Mouse (Mus musculus): Measurements from ENCODE around the gene Hectd4.

The Hectd4 gene

DNA sequence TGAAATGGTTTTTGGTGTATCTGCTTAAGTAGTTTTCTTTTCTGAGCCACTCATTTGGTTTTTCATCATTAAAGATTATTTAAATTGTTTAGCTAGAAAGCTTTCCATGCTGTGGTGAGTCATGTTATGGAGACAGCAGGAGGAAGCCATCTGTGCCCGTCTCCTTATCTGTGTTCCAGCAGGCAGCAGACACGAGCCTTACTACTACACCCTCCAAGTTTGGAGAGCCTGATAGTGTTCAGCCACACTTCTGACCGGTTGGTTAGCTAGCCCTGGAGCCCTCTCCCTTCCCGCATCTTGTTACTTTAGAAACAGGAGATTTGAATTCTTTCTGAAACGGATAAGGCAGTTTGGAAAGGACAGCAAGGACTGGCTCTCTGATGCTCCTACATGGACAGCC, 16.2 kb downstream of the Hectd4 start:
- DNase-seq (ENCODE audit: low spot score), result peak; percentile 63

DNA sequence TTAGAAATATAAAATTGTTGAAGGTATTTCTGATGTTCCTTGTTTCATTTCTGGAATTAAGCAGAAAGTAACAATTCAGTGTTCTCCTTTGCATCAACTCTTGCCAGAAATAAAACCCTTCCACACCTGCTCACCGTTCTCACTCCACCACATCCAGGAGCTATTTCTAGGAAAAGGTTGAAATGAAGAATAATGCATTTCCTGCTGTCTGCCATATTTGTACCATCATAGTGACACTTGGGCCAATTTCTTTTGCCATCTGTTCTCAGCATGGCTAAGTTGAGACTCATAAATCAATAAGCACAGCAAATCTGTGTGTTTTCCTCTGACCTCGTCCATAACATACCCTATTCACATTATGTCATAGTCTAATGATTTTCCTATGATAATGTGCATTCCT, 18.2 kb downstream of the Hectd4 start:
- DNase-seq (ENCODE audit: low spot score), result no peak

DNA sequence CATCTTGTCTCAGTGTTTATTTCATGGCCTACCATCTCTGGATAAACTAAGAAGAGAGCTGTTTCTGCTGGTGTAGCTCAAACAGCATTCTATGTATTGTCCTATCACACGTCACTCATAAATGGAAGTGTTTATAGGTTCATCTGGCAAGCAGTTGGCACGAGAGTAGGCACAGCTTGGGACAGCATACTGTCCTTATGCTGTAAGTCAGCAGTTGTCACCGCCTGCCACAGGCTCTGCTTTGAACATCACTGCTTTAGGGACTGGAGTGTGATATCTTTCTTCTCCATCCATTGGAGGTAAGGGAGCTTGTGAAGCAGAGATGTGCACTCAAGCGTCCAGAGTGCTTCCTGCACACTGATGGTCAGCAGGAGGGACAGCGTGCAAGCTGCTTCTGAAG, 19.8 kb downstream of the Hectd4 start:
- no peak for DNase-seq (ENCODE audit: low spot score)

DNA sequence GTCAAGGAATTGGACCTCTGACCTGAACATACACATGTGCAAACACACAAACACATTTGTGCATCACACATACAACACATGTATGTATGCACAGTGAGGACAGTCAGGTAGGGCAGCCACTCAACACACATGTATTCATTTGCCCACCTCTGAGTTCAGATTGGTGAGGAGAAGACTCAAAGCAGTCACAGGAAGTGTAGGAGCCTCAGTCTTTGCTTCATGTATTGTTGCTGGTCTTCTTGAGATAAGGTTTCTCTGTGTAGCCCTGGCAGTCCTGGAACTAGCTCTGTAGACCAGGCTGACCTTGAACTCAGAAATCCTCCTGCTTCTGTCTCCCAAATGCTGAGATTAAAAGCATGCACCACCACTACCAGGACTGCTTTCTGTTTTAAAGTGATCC, 21.2 kb downstream of the Hectd4 start:
- DNase-seq (ENCODE audit: low spot score), result no peak

DNA sequence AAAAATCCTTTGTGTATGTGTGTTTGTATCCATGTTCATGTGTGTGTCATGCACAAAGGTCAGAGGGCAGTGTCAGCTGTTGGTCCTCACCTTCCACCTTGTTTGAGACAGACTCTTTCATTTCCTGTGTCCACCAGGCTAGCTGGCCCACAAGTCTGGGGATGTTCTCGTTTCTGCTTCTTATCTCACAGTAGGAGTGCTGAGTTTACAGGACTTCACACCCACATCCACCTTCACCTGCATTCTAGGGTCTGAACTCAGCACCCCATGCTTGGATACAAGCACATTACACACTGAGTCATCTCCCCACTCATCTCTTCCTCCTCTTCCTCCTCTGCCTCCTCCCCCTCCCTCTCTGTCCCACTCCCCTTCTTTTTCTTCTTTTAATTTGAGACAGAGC, 22.2 kb downstream of the Hectd4 start:
- no peak for DNase-seq (ENCODE audit: low spot score)

DNA sequence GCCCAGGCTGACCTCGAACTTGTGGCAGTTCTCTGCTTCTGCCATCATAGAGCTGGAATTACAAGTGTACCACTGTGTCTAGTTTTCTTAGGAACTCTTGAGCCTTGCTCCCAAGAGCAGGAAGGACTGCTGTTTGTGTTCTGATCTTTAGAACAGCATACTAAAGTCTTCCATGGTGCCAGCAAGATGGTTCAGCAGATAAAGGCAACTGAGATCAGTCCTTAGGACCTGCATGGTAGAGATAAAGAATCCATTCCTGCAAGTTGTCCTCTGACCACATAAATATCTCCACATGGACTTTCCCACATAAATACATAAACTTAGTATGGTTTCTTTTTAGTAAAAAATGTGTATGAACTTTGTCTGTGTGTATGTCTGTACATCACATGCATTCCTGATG, 22.7 kb downstream of the Hectd4 start:
- DNase-seq (ENCODE audit: low spot score), result no peak

DNA sequence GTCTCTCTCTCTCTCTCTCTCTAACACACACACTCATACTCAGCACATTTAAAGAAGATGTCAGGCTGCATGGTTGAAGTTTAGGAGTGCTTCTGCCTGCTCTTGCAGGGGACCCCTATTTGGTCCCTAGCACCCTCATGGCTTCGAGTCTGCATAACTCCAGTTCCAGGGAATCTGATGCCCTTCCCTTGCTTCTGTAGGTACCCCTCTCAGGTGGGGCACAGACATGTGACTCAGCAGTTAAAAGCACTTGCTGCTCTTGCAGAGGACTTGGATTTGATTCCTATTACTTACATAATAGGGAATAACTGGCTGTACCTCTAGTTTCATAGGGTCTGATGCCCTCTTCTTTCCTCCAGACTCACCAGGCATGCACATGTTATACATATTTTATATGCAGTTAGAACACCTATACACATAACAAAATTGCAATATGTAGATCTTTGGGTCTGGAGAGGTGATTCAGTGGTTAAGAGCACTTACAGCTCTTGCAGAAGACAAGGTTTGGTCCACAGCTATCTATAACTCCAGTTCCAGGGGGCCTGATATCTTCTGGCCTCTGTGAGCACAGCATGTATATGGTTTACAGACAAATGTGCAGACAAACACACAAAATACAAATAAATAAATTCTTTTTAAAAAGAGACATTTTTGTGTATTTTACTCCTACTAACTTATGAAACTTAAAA, 23.8 kb downstream of the Hectd4 start:
- no peak for DNase-seq (ENCODE audit: low spot score)

DNA sequence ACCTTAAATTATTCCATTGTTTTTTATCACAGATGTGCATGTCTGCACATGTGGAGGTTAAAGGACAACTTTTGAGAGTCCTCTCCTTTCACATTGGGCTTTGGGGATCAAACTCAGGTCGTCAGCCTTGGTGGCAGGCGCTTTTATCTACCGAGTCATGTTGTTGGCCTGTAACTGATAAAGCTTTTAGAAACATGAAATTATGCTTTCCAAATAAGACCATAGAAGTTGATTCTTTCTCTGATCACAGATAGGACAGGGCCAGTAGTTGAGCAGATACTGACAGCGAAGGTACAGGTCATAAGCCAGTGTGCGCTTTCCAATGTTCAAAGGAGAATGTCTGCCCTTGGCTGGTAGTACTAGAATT, 24.3 kb downstream of the Hectd4 start:
- no peak for DNase-seq (ENCODE audit: low spot score)

DNA sequence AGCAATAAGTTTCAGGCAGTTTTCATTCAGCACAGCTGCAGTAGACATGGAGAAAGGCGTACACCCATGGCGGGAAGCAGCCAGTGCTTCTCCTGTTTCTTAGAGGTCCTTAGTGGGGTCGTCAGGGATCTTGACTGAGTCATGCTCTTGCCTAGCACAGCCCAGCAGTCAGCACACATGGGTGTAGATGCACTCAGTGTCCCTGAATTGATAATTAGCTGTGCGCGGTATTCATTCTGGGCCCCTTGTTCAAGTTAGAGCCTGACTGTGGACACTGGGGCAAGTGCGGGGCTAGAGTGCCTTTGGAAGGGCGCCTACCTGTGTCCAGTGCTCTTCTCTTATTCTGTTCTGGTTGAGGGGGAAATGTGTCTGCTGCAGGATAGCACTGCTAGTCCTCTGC, 25.2 kb downstream of the Hectd4 start:
- no peak for DNase-seq (ENCODE audit: low spot score)

DNA sequence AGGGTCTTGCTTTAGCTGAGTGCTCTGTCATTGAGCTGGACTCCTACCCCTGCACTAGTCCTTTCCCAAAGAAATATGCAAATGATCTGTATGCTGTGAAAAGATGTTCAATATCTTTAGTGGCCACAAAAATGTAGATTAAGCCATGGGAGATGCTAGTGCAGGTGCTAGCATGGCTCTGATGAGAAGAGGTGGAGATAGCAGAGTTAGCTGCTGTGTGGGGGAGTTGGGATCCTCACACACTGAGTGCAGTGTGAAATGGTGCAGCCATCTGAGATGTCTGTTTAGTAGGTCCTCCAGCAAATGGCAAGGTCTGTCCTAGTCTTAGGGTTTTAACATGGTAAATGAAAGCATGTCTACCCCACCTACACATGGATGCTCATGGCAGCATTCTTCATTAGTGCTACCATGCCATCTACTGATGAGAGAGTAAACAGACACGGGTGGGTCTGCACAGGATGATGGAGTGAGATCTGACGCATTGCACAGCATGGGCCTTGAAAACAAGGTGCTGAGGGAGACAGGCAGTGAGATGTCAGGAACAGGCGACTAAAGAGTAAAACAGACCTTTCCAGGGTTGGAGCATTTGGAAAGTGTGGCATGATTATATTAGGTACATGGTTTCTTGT, 28.9 kb downstream of the Hectd4 start:
- no peak for DNase-seq (ENCODE audit: low spot score)

DNA sequence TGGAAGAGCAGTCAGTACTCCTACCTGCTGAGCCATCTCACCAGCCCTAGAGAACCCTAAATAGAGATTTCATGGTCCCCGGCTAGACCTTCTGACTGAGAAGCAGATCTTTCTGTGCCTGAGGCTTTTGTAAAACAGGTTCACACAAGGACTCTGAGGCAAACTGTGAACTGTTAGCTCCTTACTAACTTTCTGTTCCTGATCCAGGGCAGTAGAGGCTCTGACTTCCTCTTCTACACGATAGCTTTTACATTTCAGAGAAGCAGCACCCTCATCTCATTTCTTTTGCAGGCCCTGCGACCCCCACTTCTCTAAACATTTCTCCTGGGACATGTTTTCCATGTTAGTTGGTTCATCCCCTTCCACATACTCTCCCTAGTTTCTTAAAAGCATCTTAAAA, 29.7 kb downstream of the Hectd4 start:
- DNase-seq (ENCODE audit: low spot score), result no peak

DNA sequence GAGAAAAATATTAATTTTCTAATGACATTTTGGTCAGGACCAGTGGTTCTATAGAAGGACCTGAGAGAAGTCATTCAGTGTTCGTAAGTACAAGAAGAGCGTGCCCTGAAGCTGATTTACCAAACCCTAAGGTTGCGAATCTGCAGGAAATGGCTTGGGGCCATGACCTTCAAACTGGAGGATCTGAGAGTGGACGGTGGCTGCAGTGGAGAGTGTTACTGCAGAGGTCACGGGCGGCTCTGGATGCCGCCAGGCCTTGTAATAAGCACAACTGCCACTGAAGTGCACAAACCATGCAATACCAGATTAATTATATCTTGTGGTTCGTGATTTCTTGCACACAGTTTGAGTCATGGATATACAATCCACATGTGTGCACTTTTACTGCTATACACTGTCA, 31.8 kb downstream of the Hectd4 start:
- DNase-seq (ENCODE audit: low spot score), result no peak

DNA sequence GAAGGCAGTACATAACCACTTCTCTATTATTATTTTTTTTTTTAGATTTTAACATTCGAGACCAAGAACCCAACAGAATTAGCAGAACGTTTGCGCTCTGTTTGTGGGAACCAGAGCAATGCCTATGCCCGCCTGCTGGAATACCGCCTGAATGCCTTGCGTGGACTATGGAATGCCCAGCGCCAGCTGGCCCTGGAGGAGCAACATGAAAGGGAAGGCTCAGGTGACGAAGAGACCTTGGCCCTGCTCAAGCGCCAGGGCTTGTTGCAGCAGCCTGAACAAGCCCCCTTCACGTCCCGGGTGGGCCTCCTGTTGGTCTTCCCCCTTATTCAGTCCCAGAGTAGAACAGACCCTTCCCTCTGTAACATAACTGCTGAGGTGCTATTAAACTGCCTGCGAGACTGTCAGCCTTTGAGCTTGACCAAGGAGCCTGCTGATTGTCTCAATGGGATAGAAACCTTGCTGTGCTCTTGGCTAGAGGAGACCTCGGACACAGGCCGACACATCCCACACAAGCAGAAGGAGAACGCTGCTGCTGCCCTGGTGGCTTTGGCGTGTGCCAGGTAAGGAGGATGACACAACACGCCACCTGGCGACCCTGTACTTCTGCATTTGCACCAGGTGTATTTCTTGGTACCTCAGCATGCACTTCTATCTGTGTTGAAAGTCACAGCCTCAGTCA, 33.9 kb downstream of the Hectd4 start:
- DNase-seq (ENCODE audit: low spot score), result no peak

DNA sequence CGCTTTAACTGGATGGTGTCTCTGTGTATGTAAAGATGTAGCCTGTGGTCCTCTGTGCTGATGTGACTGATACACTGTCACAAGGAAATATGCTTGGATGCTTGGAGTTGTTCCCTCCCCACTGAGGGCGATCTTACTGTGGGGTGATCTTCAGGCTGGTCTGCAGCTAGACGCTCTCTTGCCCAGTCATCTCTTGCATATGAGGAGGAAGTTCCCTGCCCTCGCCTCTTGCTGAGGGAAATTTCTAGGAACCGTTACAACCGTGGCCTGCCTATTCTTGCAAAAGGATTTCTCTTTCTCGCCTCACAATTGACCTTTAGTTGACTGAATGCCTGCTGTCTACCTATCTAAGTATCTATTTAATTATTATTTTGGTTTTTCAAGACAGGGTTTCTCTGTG, 35.0 kb downstream of the Hectd4 start:
- DNase-seq (ENCODE audit: low spot score), result no peak

DNA sequence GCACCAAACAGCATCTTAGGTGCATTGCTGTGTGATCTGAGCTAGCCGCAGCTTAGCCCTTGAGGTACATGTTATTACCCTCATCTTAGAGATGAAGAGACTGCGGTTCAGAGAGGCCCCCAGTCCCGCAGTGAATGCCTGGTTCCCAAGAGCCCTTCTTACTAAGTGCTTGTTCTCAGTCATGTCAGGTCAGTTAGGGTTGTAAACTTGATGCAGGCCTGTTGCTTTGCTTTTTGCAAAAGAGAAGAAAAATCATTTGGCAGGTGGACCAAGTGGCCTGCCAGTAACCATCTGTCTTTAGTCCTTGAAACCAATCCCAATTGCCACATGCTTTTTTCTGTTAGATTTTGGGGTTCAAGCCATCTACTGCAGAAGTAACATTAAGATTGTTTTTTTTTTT, 41.8 kb downstream of the Hectd4 start:
- no peak for DNase-seq (ENCODE audit: low spot score)

DNA sequence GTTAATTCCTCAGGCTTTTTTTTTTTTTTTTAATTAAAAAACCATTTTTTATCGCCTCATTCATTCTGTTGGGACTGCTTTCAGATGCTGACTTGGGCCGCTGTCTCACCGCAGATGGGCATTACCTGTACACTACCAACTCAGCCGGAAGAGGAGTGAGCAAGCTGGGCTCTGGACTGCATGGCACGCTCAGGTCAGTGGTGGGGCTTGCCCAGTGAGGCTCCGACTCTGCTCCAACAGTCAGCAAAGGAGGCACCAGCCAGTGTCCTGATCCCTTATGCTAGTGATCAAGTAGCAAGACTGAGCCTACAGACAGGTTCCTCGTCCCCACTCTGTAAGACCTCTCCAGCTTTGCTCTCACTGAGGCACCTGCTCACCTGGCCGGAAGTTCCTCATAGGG, 42.4 kb downstream of the Hectd4 start:
- no peak for DNase-seq (ENCODE audit: low spot score)

DNA sequence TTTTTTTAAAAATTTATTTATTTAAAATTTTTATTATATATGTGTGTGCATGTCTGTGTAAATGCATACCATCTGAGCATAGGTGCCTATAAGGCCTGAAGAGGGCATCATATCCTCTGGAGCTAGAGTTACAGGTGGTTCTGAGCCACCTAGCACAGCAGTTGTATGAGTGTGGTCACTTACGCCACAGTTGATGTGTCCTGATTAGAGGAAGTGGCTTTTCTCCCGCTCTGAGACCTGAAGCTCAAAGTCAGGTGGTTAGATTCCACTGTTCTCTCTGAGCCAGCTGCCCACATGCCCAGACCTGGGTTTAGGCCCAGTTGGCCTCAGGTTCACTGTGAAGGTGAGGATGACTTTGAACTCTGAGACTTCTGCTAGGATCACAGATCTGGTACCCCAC, 44.6 kb downstream of the Hectd4 start:
- DNase-seq (ENCODE audit: low spot score), result no peak

DNA sequence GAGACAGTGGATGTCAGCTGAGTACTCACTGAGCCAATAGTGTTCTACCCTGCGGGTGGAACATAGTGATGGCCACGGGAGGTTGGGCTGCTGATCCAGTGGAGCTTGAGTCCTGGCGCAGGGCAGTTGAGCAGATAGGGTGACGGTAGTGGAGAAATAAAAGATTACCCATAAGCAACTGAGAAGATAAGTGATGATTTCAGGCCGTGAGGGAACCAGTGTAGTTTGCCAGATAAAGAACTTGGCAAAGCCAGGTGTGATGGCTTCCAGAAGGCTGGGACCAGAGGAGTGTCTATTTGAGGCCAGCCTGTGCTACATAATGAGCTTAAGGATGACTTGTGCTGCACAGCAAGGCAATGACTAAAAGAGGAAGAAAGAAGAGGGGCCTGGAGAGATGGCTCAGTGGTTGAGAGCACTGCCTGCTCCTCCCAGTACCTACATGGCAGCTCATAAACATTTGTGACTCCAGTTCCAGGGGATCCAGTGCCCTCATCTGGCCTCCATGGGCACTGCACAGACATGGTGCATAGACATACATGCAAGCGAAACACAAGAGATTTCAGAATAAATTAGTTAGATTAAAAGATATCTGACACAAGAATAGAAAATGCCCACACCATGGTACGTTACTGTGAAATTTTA, 46.8 kb downstream of the Hectd4 start:
- peak; percentile 42 for DNase-seq (ENCODE audit: low spot score)

DNA sequence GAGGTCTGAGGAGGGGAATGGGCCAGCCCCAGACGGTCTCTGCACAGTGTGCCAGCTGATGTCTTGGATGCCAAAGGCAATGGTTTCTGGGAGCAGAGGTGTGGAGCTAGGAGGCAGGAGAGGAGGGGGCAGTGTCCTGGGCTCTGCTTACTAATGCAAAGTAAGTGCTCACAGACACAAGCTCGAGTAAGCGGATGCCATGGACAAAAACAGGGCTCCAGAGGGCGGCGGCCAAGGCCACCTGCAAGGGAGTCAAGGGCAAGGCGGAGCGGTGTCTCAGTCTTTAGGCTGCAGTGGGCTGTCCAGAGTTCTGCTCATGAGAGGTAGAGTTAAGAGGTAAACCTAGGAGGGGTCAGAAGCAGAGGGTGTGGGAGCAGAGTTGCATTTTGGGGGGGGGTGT, 51.0 kb downstream of the Hectd4 start:
- no peak for DNase-seq (ENCODE audit: low spot score)

DNA sequence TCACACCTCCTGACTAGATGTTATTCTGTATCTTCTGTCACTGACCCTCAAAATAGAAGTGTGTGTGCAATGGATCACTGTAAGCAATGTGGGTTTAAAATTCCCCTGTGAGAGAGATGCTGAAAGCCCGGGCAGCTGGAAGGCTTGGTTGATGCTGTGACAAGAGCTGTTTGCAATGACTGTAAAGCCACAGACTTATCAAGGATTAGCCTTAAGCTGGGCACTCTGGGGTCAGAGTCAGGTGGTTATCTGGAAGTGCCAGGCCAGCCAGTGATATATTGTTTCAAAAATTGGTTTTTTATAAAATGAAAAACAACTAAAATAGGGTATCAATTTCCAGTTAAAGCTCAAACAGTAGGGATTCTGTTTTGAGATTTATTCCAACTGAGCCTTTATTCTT, 56.8 kb downstream of the Hectd4 start:
- DNase-seq (ENCODE audit: low spot score), result no peak

DNA sequence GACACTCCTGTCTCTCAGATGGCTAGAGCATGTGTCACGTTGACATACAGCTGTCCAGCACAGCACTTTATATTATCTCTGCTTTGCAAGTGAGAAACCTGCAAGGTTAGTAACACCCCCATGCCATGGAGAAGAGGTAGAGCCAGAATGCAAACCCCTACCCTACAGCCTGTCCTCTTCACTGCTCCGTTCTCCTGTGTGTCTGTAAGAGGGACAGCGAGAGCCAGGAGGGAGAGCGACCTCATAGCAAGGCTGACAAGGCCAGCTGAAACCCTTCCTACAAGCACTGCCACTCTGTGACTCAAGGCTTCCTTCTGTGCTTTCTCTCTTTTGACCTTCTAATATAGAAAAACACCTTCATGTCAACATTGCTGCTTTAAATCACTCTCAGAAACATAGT, 60.4 kb downstream of the Hectd4 start:
- no peak for DNase-seq (ENCODE audit: low spot score)

DNA sequence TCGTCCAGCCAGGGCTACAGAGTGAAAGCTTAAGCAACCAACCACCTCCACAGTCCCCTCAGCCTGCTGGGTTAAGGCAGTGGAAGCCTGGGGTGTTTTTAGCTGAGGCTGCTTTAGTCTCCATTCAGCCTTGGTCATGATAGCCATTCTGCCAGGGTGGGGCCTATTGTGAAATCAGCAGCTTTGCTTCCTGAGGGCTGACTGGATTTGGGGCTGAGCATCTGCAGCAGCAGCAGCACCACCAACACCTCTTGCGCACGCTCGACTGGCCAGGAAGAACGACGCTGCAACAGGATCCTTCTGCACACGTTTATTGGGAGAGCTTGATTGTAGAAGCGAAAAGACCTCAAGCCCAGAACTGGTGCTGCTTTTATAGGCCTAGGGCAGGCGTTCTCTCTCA, 63.0 kb downstream of the Hectd4 start:
- DNase-seq (ENCODE audit: low spot score), result no peak

DNA sequence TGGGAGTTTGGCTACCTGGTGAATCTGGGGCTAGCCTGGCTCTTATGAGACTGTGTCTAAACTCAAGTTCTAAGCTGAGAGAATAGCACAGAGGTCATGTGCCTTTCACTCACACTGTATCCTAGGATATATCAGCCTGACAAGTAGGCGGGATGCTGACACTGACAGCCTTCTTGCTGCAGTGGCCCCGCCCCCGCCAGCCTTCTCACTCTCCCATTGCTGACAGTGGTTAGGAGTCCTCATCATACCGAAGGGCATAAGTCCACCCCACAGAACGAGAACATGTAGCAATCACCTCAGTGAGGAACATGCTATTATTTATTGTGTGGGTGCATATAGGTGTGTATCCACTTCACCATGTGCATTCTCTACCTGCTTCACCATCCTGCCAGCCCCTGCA, 64.8 kb downstream of the Hectd4 start:
- no peak for DNase-seq (ENCODE audit: low spot score)
